Mouse (Mus musculus): ENCODE data around the gene Tamm41. TPM values are rescaled to one million over a fixed set of nuclear protein-coding genes. Genes with fewer than 3 reads are reported as not detected.
A peak's percentile ranks its signal among the peaks of the same experiment; 100 is the strongest.

Gene Tamm41
- polyA plus RNA-seq, 1 experiment from 2014 or later, result 47.6 TPM

DNA sequence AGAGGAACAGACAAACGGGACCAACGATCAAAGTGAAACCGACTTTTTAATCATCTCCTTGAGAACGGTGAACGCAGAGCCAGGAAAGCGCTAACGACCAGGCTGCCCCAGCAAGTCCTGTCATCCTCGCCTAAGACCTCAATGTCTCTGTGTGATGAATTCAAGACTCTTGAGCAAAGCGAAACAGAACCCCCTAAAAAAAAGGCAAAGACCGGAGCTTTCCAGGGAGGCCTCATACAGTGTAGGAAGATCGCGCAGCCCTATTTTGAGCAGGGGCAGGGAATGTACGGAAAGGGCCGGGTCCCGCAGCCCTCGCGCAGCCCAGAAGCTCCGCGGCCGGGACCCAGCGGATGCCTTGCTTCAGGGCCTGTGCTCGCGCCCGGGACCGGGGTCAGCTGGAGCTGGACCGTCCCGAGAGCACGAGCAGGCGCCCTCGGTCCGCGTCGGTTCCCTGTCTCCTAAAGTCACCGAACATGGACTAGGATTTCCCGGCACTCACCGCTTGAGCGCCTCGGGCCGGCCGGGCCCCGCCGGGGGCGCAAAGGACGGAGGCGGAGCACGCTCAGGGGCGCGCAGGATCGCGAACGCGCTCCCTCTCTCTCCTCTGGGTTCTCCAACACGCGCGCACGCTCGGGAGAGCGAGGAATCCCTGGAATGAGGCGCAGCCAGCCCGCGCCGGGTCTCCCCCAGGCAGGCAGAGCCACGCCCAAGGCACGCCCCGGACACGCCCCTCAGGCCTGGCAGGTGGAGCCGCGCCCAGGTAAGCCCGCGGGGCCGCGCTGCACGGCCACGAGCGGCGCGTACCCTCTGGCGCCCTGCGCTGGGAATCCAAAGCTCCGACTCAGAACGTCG, 69.1 kb downstream of the Tamm41 start:
- peaks cover 17% of the 10 kb centered on the region for H3K4me1 ChIP-seq
- peaks cover 72% of the 10 kb centered on the region for H3K27me3 ChIP-seq (replicated peaks)
- H3K4me2 ChIP-seq, result peak overlapping the region; percentile 80
- H3K9me3 ChIP-seq (replicated peaks), result no peaks in the 10 kb centered on the region
- peak overlapping the region; percentile 60 for H3K4me3 ChIP-seq
- H3K9ac ChIP-seq, result peak overlapping the region; percentile 49
- WGBS (ENCODE audit: insufficient replicate concordance), result under 1% methylated on average over 72 of the region's 82 CpGs
- ATAC-seq, result peak; percentile 26; the same call in 1 of the 2 replicates
- H3K36me3 ChIP-seq, result no peaks in the 10 kb centered on the region
- H3K27ac ChIP-seq, result no peak overlapping the region

GRCm38 (mm10) chr6:114967623-114968022, 70.1 kb downstream of the Tamm41 start:
- H3K4me3 ChIP-seq, result no peak overlapping the region
- no peaks in the 10 kb centered on the region for H3K36me3 ChIP-seq
- H3K4me1 ChIP-seq, result peaks cover 17% of the 10 kb centered on the region
- H3K27ac ChIP-seq, result no peak overlapping the region
- no peak overlapping the region for H3K9ac ChIP-seq
- peak overlapping the region; percentile 80; the same call in 1 of the 2 replicates for H3K4me2 ChIP-seq
- no peak for ATAC-seq
- 44% methylated on average over 12 of the region's 12 CpGs for WGBS (ENCODE audit: insufficient replicate concordance)
- H3K27me3 ChIP-seq (replicated peaks), result peaks cover 72% of the 10 kb centered on the region
- no peaks in the 10 kb centered on the region for H3K9me3 ChIP-seq (replicated peaks)

GRCm38 (mm10) chr6:114966396-114967154, 71.1 kb downstream of the Tamm41 start:
- WGBS (ENCODE audit: insufficient replicate concordance), result 44% methylated on average over 2 of the region's 2 CpGs
- no peaks in the 10 kb centered on the region for H3K9me3 ChIP-seq (replicated peaks)
- H3K4me3 ChIP-seq, result no peak overlapping the region
- H3K27me3 ChIP-seq (replicated peaks), result peaks cover 69% of the 10 kb centered on the region
- no peaks in the 10 kb centered on the region for H3K36me3 ChIP-seq
- H3K4me1 ChIP-seq, result peaks cover 17% of the 10 kb centered on the region
- H3K27ac ChIP-seq, result no peak overlapping the region
- no peak overlapping the region for H3K4me2 ChIP-seq
- H3K9ac ChIP-seq, result no peak overlapping the region
- no peak for ATAC-seq

DNA sequence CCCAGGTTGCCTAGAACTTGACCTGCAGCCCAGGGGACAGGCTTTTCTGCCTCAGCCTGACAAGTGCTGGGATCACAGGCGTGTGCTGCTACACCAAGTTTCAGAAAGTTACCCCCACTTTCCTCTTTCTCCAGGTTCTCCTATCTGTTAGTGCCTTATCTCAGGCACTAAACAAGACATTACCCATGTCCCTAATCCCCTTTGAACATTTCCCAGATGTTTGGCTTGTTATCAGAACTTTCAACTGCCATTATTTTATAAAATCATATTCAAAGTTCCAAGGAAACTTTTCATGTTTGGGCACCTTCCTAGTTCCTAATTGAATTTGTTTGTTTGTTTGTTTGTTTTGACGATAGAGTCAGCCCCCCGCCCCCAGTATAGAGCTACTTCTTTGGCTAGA, 71.9 kb downstream of the Tamm41 start:
- 62% methylated on average over 3 of the region's 3 CpGs for WGBS (ENCODE audit: insufficient replicate concordance)
- Histone ChIP-seq H3K36me3 (no peaks in the 10 kb centered on the region), H3K4me1 (peaks cover 17% of the 10 kb centered on the region), H3K9me3 (replicated peaks) (no peaks in the 10 kb centered on the region), H3K4me2 (no peak overlapping the region), H3K27me3 (replicated peaks) (peaks cover 65% of the 10 kb centered on the region), H3K9ac (no peak overlapping the region), H3K4me3 (no peak overlapping the region), H3K27ac (no peak overlapping the region)
- ATAC-seq, result no peak

DNA sequence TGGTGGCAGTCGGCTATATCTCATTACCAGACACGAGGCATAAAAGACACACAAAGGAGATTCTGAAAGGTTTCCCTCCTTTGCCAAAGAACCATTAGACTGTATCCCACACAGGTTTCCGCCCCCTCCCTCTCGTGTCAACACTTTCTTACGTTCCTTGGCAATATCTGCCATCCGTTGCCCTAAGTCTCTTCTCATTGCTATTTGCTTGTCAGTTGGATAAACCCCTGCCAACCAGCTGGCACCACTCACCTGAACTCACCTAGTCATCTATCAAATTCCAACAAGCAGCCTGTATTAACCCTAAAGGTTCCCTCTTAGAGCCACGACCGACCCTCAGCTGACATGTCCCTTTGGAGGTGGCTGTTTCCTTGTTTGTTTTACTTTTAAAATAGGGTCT, 72.3 kb downstream of the Tamm41 start:
- 63% methylated on average over 8 of the region's 8 CpGs for WGBS (ENCODE audit: insufficient replicate concordance)
- Histone ChIP-seq H3K4me1 (peaks cover 17% of the 10 kb centered on the region), H3K4me3 (no peak overlapping the region), H3K9ac (no peak overlapping the region), H3K9me3 (replicated peaks) (no peaks in the 10 kb centered on the region), H3K4me2 (no peak overlapping the region), H3K36me3 (no peaks in the 10 kb centered on the region), H3K27me3 (replicated peaks) (peaks cover 64% of the 10 kb centered on the region), H3K27ac (no peak overlapping the region)
- ATAC-seq, result no peak

DNA sequence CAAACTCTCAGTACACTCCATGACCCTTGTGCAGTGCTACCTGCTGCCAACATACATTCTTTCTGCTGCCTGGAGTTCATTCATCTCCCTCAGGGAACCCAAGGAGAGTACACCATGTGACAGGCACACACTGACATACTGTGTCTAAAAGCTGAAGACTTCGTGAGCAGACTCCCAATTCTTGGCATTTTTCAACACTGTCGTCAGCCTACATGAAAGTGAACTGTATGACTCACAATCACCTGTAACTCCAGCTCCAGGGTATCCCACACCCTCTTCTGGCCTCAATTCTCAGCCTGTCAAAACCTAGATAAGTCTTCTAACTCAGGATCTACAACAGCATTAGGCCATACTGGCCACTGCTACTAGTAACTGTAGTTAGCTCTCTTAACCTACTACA, 73.4 kb downstream of the Tamm41 start:
- ATAC-seq, result no peak
- no peaks in the 10 kb centered on the region for H3K9me3 ChIP-seq (replicated peaks)
- peaks cover 60% of the 10 kb centered on the region for H3K27me3 ChIP-seq (replicated peaks)
- 56% methylated on average over 2 of the region's 2 CpGs for WGBS (ENCODE audit: insufficient replicate concordance)
- no peak overlapping the region for H3K4me3 ChIP-seq
- H3K9ac ChIP-seq, result no peak overlapping the region
- H3K36me3 ChIP-seq, result no peaks in the 10 kb centered on the region
- H3K27ac ChIP-seq, result no peak overlapping the region
- H3K4me1 ChIP-seq, result peaks cover 10% of the 10 kb centered on the region
- no peak overlapping the region for H3K4me2 ChIP-seq

DNA sequence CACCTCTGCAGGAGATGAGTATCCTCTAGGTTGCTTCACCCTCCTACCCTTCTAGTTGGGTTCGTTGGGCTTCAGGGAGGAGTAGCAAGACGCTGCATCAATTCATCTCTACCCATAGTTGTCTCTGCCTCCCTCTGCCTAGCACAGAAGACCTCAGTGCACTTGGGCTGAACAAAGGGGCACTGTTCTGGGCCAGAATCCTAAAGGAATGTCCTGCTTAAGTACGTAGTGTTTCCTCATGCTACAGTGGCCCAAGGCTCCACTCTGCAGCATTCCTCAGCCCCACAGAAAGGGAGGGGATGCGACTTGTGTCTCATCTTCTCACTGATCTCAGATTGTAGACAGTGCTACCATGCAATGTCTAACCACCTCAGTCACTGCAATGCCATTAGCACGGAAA, 74.0 kb downstream of the Tamm41 start:
- Histone ChIP-seq H3K4me1 (peaks cover 4% of the 10 kb centered on the region), H3K36me3 (no peaks in the 10 kb centered on the region), H3K27me3 (replicated peaks) (peaks cover 54% of the 10 kb centered on the region), H3K27ac (no peak overlapping the region), H3K9ac (no peak overlapping the region), H3K9me3 (replicated peaks) (no peaks in the 10 kb centered on the region), H3K4me3 (no peak overlapping the region), H3K4me2 (no peak overlapping the region)
- no peak for ATAC-seq
- 62% methylated on average over 5 of the region's 5 CpGs for WGBS (ENCODE audit: insufficient replicate concordance)

- Histone ChIP-seq H3K36me3 (no peaks in the 10 kb centered on the region), H3K4me3 (no peak overlapping the region), H3K9ac (no peak overlapping the region), H3K27me3 (replicated peaks) (peaks cover 32% of the 10 kb centered on the region), H3K27ac (no peak overlapping the region), H3K4me2 (no peak overlapping the region), H3K9me3 (replicated peaks) (no peaks in the 10 kb centered on the region), H3K4me1 (no peaks in the 10 kb centered on the region)
- 60% methylated on average over 10 of the region's 10 CpGs for WGBS (ENCODE audit: insufficient replicate concordance)
- no peak for ATAC-seq
Observed at GRCm38 (mm10) chr6:114961276-114962068, 76.2 kb downstream of the Tamm41 start.

DNA sequence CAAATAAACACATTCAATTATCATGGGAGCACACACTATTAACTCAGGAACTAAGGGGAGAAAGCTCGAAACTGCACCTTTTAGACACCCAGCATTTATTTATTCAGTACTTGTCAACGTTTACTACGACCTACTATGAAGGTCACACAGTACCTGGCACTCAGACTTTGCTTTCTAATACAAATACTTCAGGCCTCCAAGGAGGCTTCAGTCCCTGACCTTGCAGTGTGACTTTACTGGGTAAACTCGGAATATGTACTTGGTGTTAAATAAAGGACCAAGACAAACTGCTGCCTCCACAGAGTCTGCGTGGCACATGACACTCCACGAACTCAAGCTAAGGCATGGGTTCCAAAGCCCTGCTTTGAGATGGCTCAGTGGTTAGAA, 78.7 kb downstream of the Tamm41 start:
- H3K9ac ChIP-seq, result no peak overlapping the region
- H3K4me1 ChIP-seq, result no peaks in the 10 kb centered on the region
- H3K4me3 ChIP-seq, result no peak overlapping the region
- H3K27ac ChIP-seq, result no peak overlapping the region
- no peak for ATAC-seq
- no peaks in the 10 kb centered on the region for H3K9me3 ChIP-seq (replicated peaks)
- no peak overlapping the region for H3K4me2 ChIP-seq
- H3K27me3 ChIP-seq (replicated peaks), result peaks cover 15% of the 10 kb centered on the region; the same call in 1 of the 2 replicates
- H3K36me3 ChIP-seq, result no peaks in the 10 kb centered on the region
- 63% methylated on average over 6 of the region's 6 CpGs for WGBS (ENCODE audit: insufficient replicate concordance)

- 73% methylated on average over 10 of the region's 10 CpGs for WGBS (ENCODE audit: insufficient replicate concordance)
- no peak for ATAC-seq
- Histone ChIP-seq H3K4me2 (no peak overlapping the region), H3K9me3 (replicated peaks) (no peaks in the 10 kb centered on the region), H3K27ac (no peak overlapping the region), H3K36me3 (no peaks in the 10 kb centered on the region), H3K4me1 (no peaks in the 10 kb centered on the region), H3K4me3 (no peak overlapping the region), H3K27me3 (replicated peaks) (peaks cover 15% of the 10 kb centered on the region; the same call in 1 of the 2 replicates), H3K9ac (no peak overlapping the region)
Observed at GRCm38 (mm10) chr6:114958249-114959011, 79.2 kb downstream of the Tamm41 start.

GRCm38 (mm10) chr6:114957756-114958155, 79.9 kb downstream of the Tamm41 start:
- no peak overlapping the region for H3K4me2 ChIP-seq
- H3K27me3 ChIP-seq (replicated peaks), result peaks cover 15% of the 10 kb centered on the region; the same call in 1 of the 2 replicates
- no peaks in the 10 kb centered on the region for H3K4me1 ChIP-seq
- no peak overlapping the region for H3K4me3 ChIP-seq
- H3K36me3 ChIP-seq, result no peaks in the 10 kb centered on the region
- no peaks in the 10 kb centered on the region for H3K9me3 ChIP-seq (replicated peaks)
- WGBS (ENCODE audit: insufficient replicate concordance), result 62% methylated on average over 12 of the region's 12 CpGs
- H3K9ac ChIP-seq, result no peak overlapping the region
- H3K27ac ChIP-seq, result no peak overlapping the region
- no peak for ATAC-seq

Measured in liver, embryonic 12.5 days (tissue).